Mouse (Mus musculus) brain, embryonic 14.5 days (tissue): ENCODE data around the gene Epm2aip1.

Source experiments
- CTCF ChIP-seq: fragments of 200-500 bp; IDR thresholded peaks from 2 replicates; pipeline ENCODE4 v1.5.1; 2012; ENCODE audit warnings: inconsistent platforms, mild to moderate bottlenecking, moderate library complexity, borderline replicate concordance; ENCODE audit not compliant: insufficient read depth, insufficient read length; ENCODE audit errors: extremely low read depth
- POLR2A ChIP-seq: fragments of 200-500 bp; IDR thresholded peaks from 2 replicates; pipeline ENCODE4 v1.6.1; 2012; ENCODE audit warnings: mild to moderate bottlenecking, inconsistent platforms, borderline replicate concordance; ENCODE audit not compliant: poor library complexity, insufficient read depth, insufficient read length, severe bottlenecking; ENCODE audit errors: extremely low read depth

DNA sequence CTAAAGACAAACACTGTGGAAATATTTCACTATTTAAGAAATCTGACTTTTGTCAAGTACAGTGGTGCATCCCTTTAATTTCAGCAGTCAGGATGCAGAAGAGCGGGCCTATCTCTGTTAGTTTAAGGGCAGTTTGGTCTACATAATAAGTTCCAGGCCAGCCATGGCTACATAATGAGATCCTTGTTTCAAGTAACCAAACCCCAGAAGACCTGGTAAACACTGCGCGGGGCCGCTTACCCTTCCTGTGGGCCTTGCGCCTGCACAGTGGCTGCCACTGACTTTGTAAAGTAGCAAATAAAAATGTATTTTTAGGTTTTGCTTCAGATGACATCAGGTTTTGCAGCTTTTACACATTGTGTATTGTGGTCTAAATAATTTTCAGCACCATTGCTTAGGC is 48.3 kb upstream of the Epm2aip1 start:
- TF ChIP-seq CTCF = no peak
- TF ChIP-seq POLR2A = no peak
